In genomic region chr17:50201828-50202445, GRCm38 (mm10) we compare ENCODE assay signal across 19 mouse cellular contexts. TPM values are rescaled to one million over a fixed set of nuclear protein-coding genes. Genes with fewer than 3 reads are reported as not detected.
A peak's percentile ranks its signal among the peaks of the same experiment; 100 is the strongest.
DNase-seq lines count a peak whose midpoint lies in the region; TF ChIP-seq lines count a peak whose summit lies in the region.
"Had no signal": no experiment of that assay in that cellular context is flagged by ENCODE, and none has a peak within 500 bp of the region (broad histone marks: within the 10 kb centered on the region; RNA-seq: fewer than 3 reads in every experiment).

No protein-coding gene starts in this region.

- peak; percentile 18; the same call in 1 of the 2 replicates for TF ChIP-seq POLR2A in CH12.LX (IDR thresholded peaks at IDR 0.05; ENCODE audit: low read depth, low read length)

- H3K9ac ChIP-seq in CH12.LX (ENCODE audit: insufficient read depth, low read depth): peak overlapping the region; percentile 88
- H3K9ac ChIP-seq: embryonic facial prominence, embryonic 12.5 days; forebrain, embryonic 13.5 days; forebrain, embryonic 15.5 days had no signal

- H3K79me2 ChIP-seq in CH12.LX (replicated peaks; ENCODE audit: control insufficient read depth, extremely low read depth, insufficient read depth, poor library complexity, severe bottlenecking): peaks cover 72% of the 10 kb centered on the region

- DNase-seq in heart, adult 11 months: peak; percentile 85
- DNase-seq in heart, adult 18-20 months: no peak
- DNase-seq in layer of hippocampus, adult 9-11 months: peak; percentile 31
- no peak for DNase-seq in layer of hippocampus, postnatal 10 days (ENCODE audit: low spot score in 2 of 2)
- DNase-seq in CH12.LX (ENCODE audit: extremely low read depth): no peak
- peak; percentile 40 for DNase-seq in forelimb bud, embryonic 11.5 days (ENCODE audit: low read depth, low spot score)
- DNase-seq in retina, postnatal 1 day: no peak
- DNase-seq: adrenal gland, adult 8-10 months; adrenal gland, postnatal 14 days; adrenal gland, postnatal 36 days; cerebellum, adult 11-12 months; cerebellum, adult 2 months; cerebellum, adult 9-10 months; cerebellum, postnatal 25 days had no signal

- dilution Hi-C loops in CH12.LX (cut with MboI; ENCODE audit: extremely low pct_ligation_motif_present, extremely low pct_unique_long_range_greater_than_20kb, low sequenced_read_pairs): no loop called here

- H3K27ac ChIP-seq in CH12.LX (ENCODE audit: insufficient read depth, low read depth): peak overlapping the region; percentile 94
- H3K27ac ChIP-seq: embryonic facial prominence, embryonic 10.5 days; embryonic facial prominence, embryonic 12.5 days; forebrain, embryonic 13.5 days; forebrain, embryonic 15.5 days had no signal

- peak; percentile 18; the same call in 1 of the 2 replicates for TF ChIP-seq EP300 in CH12.LX (IDR thresholded peaks at IDR 0.05; ENCODE audit: low read length)

- H3K9me3 ChIP-seq in CH12.LX (replicated peaks; ENCODE audit: low read length): no peaks in the 10 kb centered on the region
- H3K9me3 ChIP-seq: embryonic facial prominence, embryonic 10.5 days; embryonic facial prominence, embryonic 12.5 days; forebrain, embryonic 13.5 days; forebrain, embryonic 15.5 days had no signal

- H3K4me1 ChIP-seq in CH12.LX (ENCODE audit: control insufficient read depth in 1 of 2, insufficient read depth in 2 of 2): peaks cover 51 to 67% of the 10 kb centered on the region in 2 experiments
- H3K4me1 ChIP-seq: embryonic facial prominence, embryonic 10.5 days; embryonic facial prominence, embryonic 12.5 days; forebrain, embryonic 13.5 days had no signal

- no peak for TF ChIP-seq RAD21 in CH12.LX (IDR thresholded peaks at IDR 0.05; ENCODE audit: low read depth, low read length)

- H3K36me3 ChIP-seq in CH12.LX (replicated peaks in 1 of 2; ENCODE audit: control insufficient read depth in 1 of 2, insufficient read depth in 1 of 2, low read length in 1 of 2): peaks cover 28 to 68% of the 10 kb centered on the region in 2 experiments
- H3K36me3 ChIP-seq: embryonic facial prominence, embryonic 10.5 days; embryonic facial prominence, embryonic 12.5 days; forebrain, embryonic 15.5 days; G1E had no signal

- H3K4me2 ChIP-seq in CH12.LX (ENCODE audit: insufficient read depth, low read depth, poor library complexity, severe bottlenecking): peak overlapping the region; percentile 96
- H3K4me2 ChIP-seq: embryonic facial prominence, embryonic 12.5 days; forebrain, embryonic 13.5 days; forebrain, embryonic 15.5 days had no signal

- no peak for TF ChIP-seq CTCF in CH12.LX (conservative IDR thresholded peaks at IDR 0.05 in 1 of 2, IDR thresholded peaks at IDR 0.05 in 1 of 2; ENCODE audit: low read depth in 2 of 2, low read length in 2 of 2)

- peak overlapping the region; percentile 26 to 53 (median 35) for H3K4me3 ChIP-seq in CH12.LX (replicated peaks in 1 of 3; ENCODE audit: low read depth in 2 of 3, low read length in 2 of 3, poor library complexity in 1 of 3)
- H3K4me3 ChIP-seq: embryonic facial prominence, embryonic 10.5 days; embryonic facial prominence, embryonic 12.5 days; forebrain, embryonic 13.5 days; forebrain, embryonic 15.5 days had no signal

- no peaks in the 10 kb centered on the region for H3K27me3 ChIP-seq in CH12.LX (replicated peaks)
- H3K27me3 ChIP-seq: embryonic facial prominence, embryonic 12.5 days; forebrain, embryonic 13.5 days; forebrain, embryonic 15.5 days had no signal

- in situ Hi-C loops in CH12.LX (cut with MboI; ENCODE audit: low pct_ligation_motif_present, low pct_unique_long_range_greater_than_20kb, low sequenced_read_pairs): no loop called here

TF ChIP-seq in CH12.LX, 34 proteins besides CTCF, POLR2A, EP300 and RAD21:
- TF ChIP-seq MAX (IDR thresholded peaks at IDR 0.05; ENCODE audit: low read length) (peak; percentile 87), UBTF (IDR thresholded peaks at IDR 0.05; ENCODE audit: low read depth, low read length) (no peak), MXI1 (IDR thresholded peaks at IDR 0.05; ENCODE audit: low read depth, low read length) (peak; percentile 71), BHLHE40 (IDR thresholded peaks at IDR 0.05; ENCODE audit: low read depth, low read length) (peak; percentile 67), NELFE (IDR thresholded peaks at IDR 0.05; ENCODE audit: low read depth, low read length) (peak; percentile 54; the same call in 1 of the 2 replicates), SIN3A (IDR thresholded peaks at IDR 0.05; ENCODE audit: low read length) (peak; percentile 73), USF1 (IDR thresholded peaks at IDR 0.05; ENCODE audit: low read depth, low read length) (no peak), E2F4 (IDR thresholded peaks at IDR 0.05; ENCODE audit: insufficient replicate concordance, low read depth, low read length) (no peak), JUN (IDR thresholded peaks at IDR 0.05; ENCODE audit: insufficient read depth, low read depth, low read length) (no peak), CHD1 (IDR thresholded peaks at IDR 0.05; ENCODE audit: low read depth, low read length) (peak; percentile 94), RCOR1 (conservative IDR thresholded peaks at IDR 0.05; ENCODE audit: low read depth, low read length) (no peak), ZKSCAN1 (IDR thresholded peaks at IDR 0.05; ENCODE audit: borderline replicate concordance, low read depth, low read length) (no peak), MEF2A (IDR thresholded peaks at IDR 0.05; ENCODE audit: borderline replicate concordance, low read depth, low read length) (peak; percentile 51; the same call in 1 of the 2 replicates), MAFK (IDR thresholded peaks at IDR 0.05; ENCODE audit: insufficient replicate concordance, low read length) (0 out of 2 replicates have a peak, but pooled peaks have one; percentile 36), TCF12 (IDR thresholded peaks at IDR 0.05; ENCODE audit: low read depth, low read length) (peak; percentile 57; the same call in 1 of the 2 replicates), MYC (IDR thresholded peaks at IDR 0.05; ENCODE audit: low read depth, low read length) (peak; percentile 62; the same call in 1 of the 2 replicates), ZMIZ1 (IDR thresholded peaks at IDR 0.05; ENCODE audit: low read depth, low read length) (peak; percentile 70), HCFC1 (IDR thresholded peaks at IDR 0.05; ENCODE audit: low read depth, low read length) (0 out of 2 replicates have a peak, but pooled peaks have one; percentile 18)

RNA-seq across cellular contexts. Expression of gene Rftn1, which starts 11.5 kb away (rescaled TPM):
- 10 to 100 TPM; 52.1 to 53.3 TPM for total RNA-seq in heart, adult 18-20 months (2021)
- total RNA-seq in layer of hippocampus, postnatal 10 days (2021): 10 to 100 TPM; 22.1 to 23.2 TPM
- total RNA-seq in CH12.LX (2012; rRNA removed): 52.5 and 76.2 TPM in 2 replicates
- 60.5 and 71.7 TPM in 2 replicates for total RNA-seq in CH12.LX (2014; rRNA removed)
- polyA plus RNA-seq in CH12.LX (2012; ENCODE audit: insufficient read length, low read depth): 66.2 and 80.6 TPM in 2 replicates
- total RNA-seq: G1E had no signal
- polyA plus RNA-seq: G1E had no signal

Comparison
In these comparisons a context has a peak if more than half of its experiments do, and no peak if none do; other contexts are left out.
1. DNase-seq: peak in heart, adult 11 months (single experiment), layer of hippocampus, adult 9-11 months (single experiment) and forelimb bud, embryonic 11.5 days (single experiment); none in heart, adult 18-20 months (0 of 2), layer of hippocampus, postnatal 10 days (0 of 2), CH12.LX (single experiment) and retina, postnatal 1 day (single experiment).